Mouse (Mus musculus): ENCODE results near the gene Calcoco2.

- no peak for TF ChIP-seq POLR2A (IDR thresholded peaks at IDR 0.05; ENCODE audit: borderline replicate concordance, extremely low read depth, low read depth, low read length)
- no peak for TF ChIP-seq CTCF (IDR thresholded peaks at IDR 0.05; ENCODE audit: insufficient read depth, low read length)
Observed at GRCm38 (mm10) chr11:96116116-96116515, 4.4 kb upstream of the Calcoco2 start.

All from lung, adult 2 months (tissue).